Mouse (Mus musculus) stomach, embryonic 14.5 days (tissue): ENCODE results near the gene Nck2. TPM values are rescaled to one million over a fixed set of nuclear protein-coding genes. Genes with fewer than 3 reads are reported as not detected.

ENCODE experiments used
- ATAC-seq: fragments of 200-750 bp; cut with Nextera tagmentation; 2 replicates; pipeline ENCODE4 v1.8.0; 2017; ENCODE audit warnings: low read depth, moderate TSS enrichment; ENCODE audit not compliant: insufficient number of reproducible peaks, insufficient read depth, low FRiP score
- H3K27ac ChIP-seq: fragments of 300-500 bp; sonication (generic); 2 replicates; pipeline ENCODE4 v1.5.1; 2014; ENCODE audit warnings: mild to moderate bottlenecking, low read length, moderate library complexity, mixed read lengths
- H3K27me3 ChIP-seq: fragments of 300-500 bp; sonication (generic); 2 replicates; pipeline ENCODE4 v1.6.1; 2014; ENCODE audit warnings: low read length, control low read depth, mixed read lengths; ENCODE audit not compliant: control insufficient read depth, insufficient read depth
- H3K36me3 ChIP-seq: fragments of 300-500 bp; sonication (generic); 2 replicates; pipeline ENCODE4 v1.6.1; 2014; ENCODE audit warnings: mild to moderate bottlenecking, control low read depth, low read length, moderate library complexity, mixed read lengths; ENCODE audit not compliant: control insufficient read depth, insufficient read depth
- H3K4me1 ChIP-seq: fragments of 300-500 bp; sonication (generic); 2 replicates; pipeline ENCODE4 v1.6.1; 2014; ENCODE audit warnings: low read length, control low read depth, mixed read lengths; ENCODE audit not compliant: control insufficient read depth, insufficient read depth
- H3K4me2 ChIP-seq: fragments of 300-500 bp; sonication (generic); replicated peaks from 2 replicates; pipeline ENCODE4 v1.6.1; 2014; ENCODE audit warnings: low read depth, low read length, control low read depth
- H3K4me3 ChIP-seq: fragments of 300-500 bp; sonication (generic); 2 replicates; pipeline ENCODE4 v1.5.1; 2014; ENCODE audit warnings: low read depth, low read length, control low read depth
- H3K9ac ChIP-seq: fragments of 300-500 bp; sonication (generic); replicated peaks from 2 replicates; pipeline ENCODE4 v1.6.1; 2014; ENCODE audit warnings: low read depth, mild to moderate bottlenecking, control low read depth, low read length, moderate library complexity, mixed read lengths
- H3K9me3 ChIP-seq: fragments of 300-500 bp; sonication (generic); 2 replicates; pipeline ENCODE4 v1.6.1; 2016; ENCODE audit warnings: low read depth, low read length, control low read depth; ENCODE audit not compliant: control insufficient read depth
- WGBS: fragments of 180-500 bp; shearing (Covaris S2); extraction: QIAGEN DNeasy Blood & Tissue Kit; methylation state at CpG from one replicate; pipeline ENCODE4 v1.1.7; 2014; 5-methylcytosine and 5-hydroxymethylcytosine counted together
- polyA plus RNA-seq: library from polyadenylated mRNA; unstranded; fragments of >200 nt; fragmentation: Nextera tagmentation; extraction: Ambion mirVana; gene quantifications from 2 replicates; pipeline ENCODE4 v1.2.1, GENCODE M21; 2014

Gene Nck2
- polyA plus RNA-seq, 1 experiment from 2014 or later = 49.0 TPM

GRCm38 (mm10) chr1:43403341-43403740 lies 41.0 kb upstream of the Nck2 start:
- no peak for ATAC-seq
- peaks cover 4% of the 10 kb centered on the region; the same call in 1 of the 2 replicates for H3K4me1 ChIP-seq

GRCm38 (mm10) chr1:43404693-43405678 lies 39.4 kb upstream of the Nck2 start:
- no peak overlapping the region for H3K9ac ChIP-seq
- no peaks in the 10 kb centered on the region for H3K9me3 ChIP-seq
- peak overlapping the region; percentile 52; the same call in 1 of the 2 replicates for H3K27ac ChIP-seq
- no peaks in the 10 kb centered on the region for H3K27me3 ChIP-seq
- H3K36me3 ChIP-seq = no peaks in the 10 kb centered on the region
- ATAC-seq = peak; percentile 53; the same call in 1 of the 2 replicates
- no peak overlapping the region for H3K4me3 ChIP-seq
- WGBS = 30% methylated on average over 9 of the region's 9 CpGs
- no peak overlapping the region for H3K4me2 ChIP-seq
- H3K4me1 ChIP-seq = peaks cover 4% of the 10 kb centered on the region; the same call in 1 of the 2 replicates

More at GRCm38 (mm10) chr1:43403341-43403740, 41.0 kb upstream of the Nck2 start:
- Histone ChIP-seq H3K36me3 (no peaks in the 10 kb centered on the region), H3K4me3 (no peak overlapping the region), H3K27ac (no peak overlapping the region), H3K9ac (no peak overlapping the region), H3K27me3 (no peaks in the 10 kb centered on the region), H3K9me3 (no peaks in the 10 kb centered on the region), H3K4me2 (no peak overlapping the region)

GRCm38 (mm10) chr1:43409019-43409418 lies 35.4 kb upstream of the Nck2 start:
- Histone ChIP-seq H3K27me3 (no peaks in the 10 kb centered on the region), H3K4me1 (peaks cover 4% of the 10 kb centered on the region; the same call in 1 of the 2 replicates), H3K4me2 (no peak overlapping the region), H3K9me3 (no peaks in the 10 kb centered on the region), H3K27ac (no peak overlapping the region), H3K9ac (no peak overlapping the region), H3K4me3 (no peak overlapping the region), H3K36me3 (no peaks in the 10 kb centered on the region)
- no peak for ATAC-seq
- 56% methylated on average over 4 of the region's 4 CpGs for WGBS

- no peak overlapping the region for H3K27ac ChIP-seq
- H3K9me3 ChIP-seq = no peaks in the 10 kb centered on the region
- no peak overlapping the region for H3K9ac ChIP-seq
- no peaks in the 10 kb centered on the region for H3K27me3 ChIP-seq
- H3K4me2 ChIP-seq = no peak overlapping the region
- no peaks in the 10 kb centered on the region for H3K4me1 ChIP-seq
- ATAC-seq = no peak
- 85% methylated on average over 3 of the region's 3 CpGs for WGBS
- no peak overlapping the region for H3K4me3 ChIP-seq
- no peaks in the 10 kb centered on the region for H3K36me3 ChIP-seq
These were observed 31.6 kb upstream of the Nck2 start for GRCm38 (mm10) chr1:43412825-43413224.

- Histone ChIP-seq H3K4me3 (no peak overlapping the region), H3K9ac (no peak overlapping the region), H3K36me3 (no peaks in the 10 kb centered on the region), H3K9me3 (no peaks in the 10 kb centered on the region), H3K4me2 (no peak overlapping the region), H3K27me3 (no peaks in the 10 kb centered on the region), H3K27ac (no peak overlapping the region), H3K4me1 (no peaks in the 10 kb centered on the region)
- WGBS = 57% methylated on average over 3 of the region's 3 CpGs
- no peak for ATAC-seq
These were observed 31.1 kb upstream of the Nck2 start for GRCm38 (mm10) chr1:43413298-43413697.

GRCm38 (mm10) chr1:43413749-43414148 lies 30.6 kb upstream of the Nck2 start:
- Histone ChIP-seq H3K9ac (no peak overlapping the region), H3K4me2 (no peak overlapping the region), H3K4me1 (no peaks in the 10 kb centered on the region), H3K36me3 (no peaks in the 10 kb centered on the region), H3K9me3 (no peaks in the 10 kb centered on the region), H3K27me3 (no peaks in the 10 kb centered on the region), H3K27ac (no peak overlapping the region), H3K4me3 (no peak overlapping the region)
- WGBS = 66% methylated on average over 4 of the region's 4 CpGs
- no peak for ATAC-seq

- ATAC-seq = peak; percentile 65; the same call in 1 of the 2 replicates
- H3K27me3 ChIP-seq = no peaks in the 10 kb centered on the region
- H3K9ac ChIP-seq = no peak overlapping the region
- H3K9me3 ChIP-seq = no peaks in the 10 kb centered on the region
- H3K4me2 ChIP-seq = no peak overlapping the region
- H3K27ac ChIP-seq = no peak overlapping the region
- no peaks in the 10 kb centered on the region for H3K36me3 ChIP-seq
- no peaks in the 10 kb centered on the region for H3K4me1 ChIP-seq
- H3K4me3 ChIP-seq = no peak overlapping the region
These were observed 30.2 kb upstream of the Nck2 start for GRCm38 (mm10) chr1:43414228-43414627.

GRCm38 (mm10) chr1:43414971-43415370 lies 29.4 kb upstream of the Nck2 start:
- no peak for ATAC-seq
- H3K9ac ChIP-seq = no peak overlapping the region
- no peak overlapping the region for H3K4me3 ChIP-seq
- H3K27ac ChIP-seq = no peak overlapping the region
- no peaks in the 10 kb centered on the region for H3K27me3 ChIP-seq
- no peak overlapping the region for H3K4me2 ChIP-seq
- no peaks in the 10 kb centered on the region for H3K36me3 ChIP-seq
- H3K9me3 ChIP-seq = no peaks in the 10 kb centered on the region
- no peaks in the 10 kb centered on the region for H3K4me1 ChIP-seq
